Mouse (Mus musculus): ENCODE results near the gene Hist1h4m.

DNA sequence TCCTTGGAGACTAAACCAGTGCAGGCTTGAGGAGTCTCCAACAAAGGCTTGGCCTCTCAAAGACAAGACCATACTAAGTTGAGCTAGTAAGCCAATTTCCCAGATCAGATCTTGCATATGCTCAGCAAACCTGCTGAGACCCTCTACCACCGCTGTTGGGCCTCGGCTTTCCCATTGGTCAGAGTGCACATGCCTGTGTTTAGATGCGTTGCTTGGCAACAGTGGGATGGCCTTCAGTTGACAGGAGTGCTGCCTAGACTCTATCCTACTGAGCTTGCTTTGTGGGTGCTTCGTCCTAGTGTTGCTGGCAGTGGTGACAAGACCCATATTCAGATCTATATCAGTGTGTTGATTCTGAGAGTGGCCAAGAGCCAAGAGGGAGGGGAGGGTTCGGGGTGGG, 50.1 kb downstream of the Hist1h4m start:
- TF ChIP-seq KAT2A (IDR thresholded peaks at IDR 0.05; ENCODE audit: insufficient replicate concordance, low read length) (no peak), CTCF (conservative IDR thresholded peaks at IDR 0.05 in 1 of 2, IDR thresholded peaks at IDR 0.05 in 1 of 2; ENCODE audit: low read depth in 2 of 2, low read length in 2 of 2) (no peak), POLR2A (IDR thresholded peaks at IDR 0.05; ENCODE audit: low read depth, low read length) (no peak), ZKSCAN1 (IDR thresholded peaks at IDR 0.05; ENCODE audit: borderline replicate concordance, low read depth, low read length) (no peak), ZNF384 (IDR thresholded peaks at IDR 0.05; ENCODE audit: low read depth, low read length) (no peak), E2F4 (IDR thresholded peaks at IDR 0.05; ENCODE audit: insufficient replicate concordance, low read depth, low read length) (no peak), JUND (conservative IDR thresholded peaks at IDR 0.05; ENCODE audit: low read depth, low read length) (no peak), POLR2AphosphoS2 (IDR thresholded peaks at IDR 0.05; ENCODE audit: low read depth, low read length) (no peak), MAFK (IDR thresholded peaks at IDR 0.05; ENCODE audit: insufficient replicate concordance, low read length) (no peak), SMC3 (IDR thresholded peaks at IDR 0.05; ENCODE audit: low read depth, low read length) (no peak), SIN3A (IDR thresholded peaks at IDR 0.05; ENCODE audit: low read length) (no peak), CHD1 (IDR thresholded peaks at IDR 0.05; ENCODE audit: low read depth, low read length) (no peak), JUN (IDR thresholded peaks at IDR 0.05; ENCODE audit: insufficient read depth, low read depth, low read length) (no peak), EP300 (IDR thresholded peaks at IDR 0.05; ENCODE audit: low read length) (no peak)
